Mouse (Mus musculus) myocyte (in vitro differentiated cells): ENCODE data around the gene Irf2.

Experiments
- E2F4 ChIP-seq: IDR thresholded peaks from one replicate; pipeline ENCODE4 v1.6.1; 2011; ENCODE audit warnings: mild to moderate bottlenecking, control low read depth, moderate library complexity; ENCODE audit not compliant: insufficient read depth
- MYOG ChIP-seq, 3 experiments: IDR thresholded peaks; one replicate each; pipeline ENCODE4 v1.6.1; 2011; ENCODE audit warnings: control low read depth in 2 of 3, low read depth in 2 of 3, mild to moderate bottlenecking in 2 of 3; ENCODE audit not compliant: insufficient read length in 2 of 3, control insufficient read depth in 1 of 3, insufficient read depth in 1 of 3

DNA sequence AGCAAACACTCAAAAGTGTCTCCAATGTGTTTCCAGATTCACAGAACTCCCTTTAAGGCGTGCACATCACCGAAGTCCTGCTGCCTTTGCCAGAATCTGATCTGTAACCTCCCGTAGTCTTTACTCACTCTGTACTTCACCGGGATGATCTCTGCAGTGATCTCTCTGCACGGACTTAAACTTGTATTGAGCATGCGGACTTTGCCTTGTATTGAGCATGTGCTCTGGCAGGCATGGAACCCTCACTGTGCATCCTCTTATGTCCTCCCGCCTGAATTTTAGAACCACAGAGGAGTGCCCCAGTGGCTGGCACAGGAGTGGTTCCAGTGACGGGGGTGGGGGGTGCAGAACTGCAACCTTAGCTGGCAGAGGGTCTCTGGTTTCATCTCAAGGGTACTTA lies 5.9 kb upstream of the Irf2 start:
- TF ChIP-seq MYOG (IDR thresholded peaks at IDR 0.05; ENCODE audit: control insufficient read depth in 1 of 3, insufficient read depth in 1 of 3, insufficient read length in 2 of 3, low read depth in 2 of 3) (no peak), E2F4 (no peak)
